Comparison of ENCODE assay signal across 28 mouse cellular contexts in the genomic region with DNA sequence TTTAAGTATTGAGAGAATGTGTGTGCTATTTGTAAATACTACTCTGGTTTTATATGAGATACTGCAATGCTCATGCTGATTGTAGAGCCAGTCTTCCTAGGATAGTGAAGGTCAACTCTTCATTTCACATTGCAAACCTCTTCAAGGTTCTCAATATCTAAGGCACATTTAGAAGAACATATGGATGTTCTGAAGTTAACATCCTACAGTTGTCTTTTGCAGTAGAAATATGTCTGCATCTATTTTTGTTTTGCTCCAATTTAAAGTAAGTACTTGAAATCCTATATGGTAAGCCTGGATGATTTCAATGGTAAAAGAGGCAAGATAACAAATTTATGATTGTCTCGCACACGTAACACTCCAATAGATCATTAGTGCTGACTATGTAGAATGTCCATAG.
"Had no signal": no experiment of that assay in that cellular context is flagged by ENCODE, and none has a peak within 500 bp of the region (broad histone marks: within the 10 kb centered on the region; RNA-seq: fewer than 3 reads in every experiment).

No protein-coding gene starts in this region.

- H3K27ac ChIP-seq: embryonic facial prominence, embryonic 10.5 days; embryonic facial prominence, embryonic 12.5 days; embryonic facial prominence, embryonic 13.5 days; embryonic facial prominence, embryonic 15.5 days; forebrain, embryonic 10.5 days; forebrain, embryonic 12.5 days; forebrain, embryonic 13.5 days; forebrain, embryonic 15.5 days; gastrocnemius, adult 2 months; heart, adult 2 months; heart, embryonic 10.5 days had no signal

- H3K4me2 ChIP-seq: embryonic facial prominence, embryonic 12.5 days; embryonic facial prominence, embryonic 13.5 days; embryonic facial prominence, embryonic 15.5 days; forebrain, embryonic 12.5 days; forebrain, embryonic 13.5 days; forebrain, embryonic 15.5 days had no signal

- DNase-seq: cerebellum, adult 9-10 months; cerebellum, adult 9-11 months; cerebellum, postnatal 10 days; cerebellum, postnatal 14 days; cerebellum, postnatal 25 days; cerebellum, postnatal 36 days; embryo, embryonic 11 days; forebrain, postnatal 0 days; gastrocnemius, adult 2 months; gastrocnemius, postnatal 10 days; gastrocnemius, postnatal 14 days; gastrocnemius, postnatal 25 days; gastrocnemius, postnatal 36 days; heart, adult 11 months; heart, adult 18-20 months; heart, adult 2 months had no signal

- H3K36me3 ChIP-seq: embryonic facial prominence, embryonic 10.5 days; embryonic facial prominence, embryonic 12.5 days; embryonic facial prominence, embryonic 13.5 days; embryonic facial prominence, embryonic 15.5 days; forebrain, embryonic 10.5 days; forebrain, embryonic 12.5 days; forebrain, embryonic 15.5 days; heart, embryonic 10.5 days had no signal

- H3K9ac ChIP-seq: embryonic facial prominence, embryonic 12.5 days; embryonic facial prominence, embryonic 13.5 days; embryonic facial prominence, embryonic 15.5 days; forebrain, embryonic 12.5 days; forebrain, embryonic 13.5 days; forebrain, embryonic 15.5 days; forebrain, postnatal 0 days had no signal

- H3K4me1 ChIP-seq: embryonic facial prominence, embryonic 10.5 days; embryonic facial prominence, embryonic 12.5 days; embryonic facial prominence, embryonic 13.5 days; embryonic facial prominence, embryonic 15.5 days; forebrain, embryonic 10.5 days; forebrain, embryonic 12.5 days; forebrain, embryonic 13.5 days; forebrain, embryonic 15.5 days; heart, embryonic 10.5 days had no signal

- ATAC-seq: forebrain, embryonic 13.5 days; forebrain, embryonic 14.5 days; forebrain, embryonic 15.5 days; forebrain, embryonic 16.5 days; forebrain, postnatal 0 days had no signal

- H3K27me3 ChIP-seq: embryonic facial prominence, embryonic 12.5 days; embryonic facial prominence, embryonic 13.5 days; embryonic facial prominence, embryonic 15.5 days; forebrain, embryonic 12.5 days; forebrain, embryonic 13.5 days; forebrain, embryonic 15.5 days had no signal

- H3K4me3 ChIP-seq: embryonic facial prominence, embryonic 10.5 days; embryonic facial prominence, embryonic 12.5 days; embryonic facial prominence, embryonic 13.5 days; embryonic facial prominence, embryonic 15.5 days; erythroblast, embryonic 14.5 days; forebrain, embryonic 10.5 days; forebrain, embryonic 12.5 days; forebrain, embryonic 13.5 days; forebrain, embryonic 15.5 days; gastrocnemius, adult 2 months; heart, adult 2 months; heart, embryonic 10.5 days had no signal

- H3K9me3 ChIP-seq: embryonic facial prominence, embryonic 10.5 days; embryonic facial prominence, embryonic 12.5 days; embryonic facial prominence, embryonic 13.5 days; embryonic facial prominence, embryonic 15.5 days; forebrain, embryonic 10.5 days; forebrain, embryonic 12.5 days; forebrain, embryonic 13.5 days; forebrain, embryonic 15.5 days; heart, embryonic 10.5 days had no signal
